Mouse (Mus musculus) activated CD4-positive, CD25-positive, alpha-beta regulatory T cell, adult 9 weeks (primary cell): ENCODE measurements around the gene Rcor2. TPM values are rescaled to one million over a fixed set of nuclear protein-coding genes. Genes with fewer than 3 reads are reported as not detected.

Source experiments
- polyA plus RNA-seq: library from polyadenylated mRNA; unstranded; fragments of 100-300 nt; shearing (Covaris generic); gene quantifications from one replicate; pipeline ENCODE4 v1.2.1, GENCODE M21; 2017

Rcor2 gene
- not detected for polyA plus RNA-seq

GRCm38 (mm10) chr19:7267091-7267741 lies at the start of gene Rcor2:
Rcor2 (plus strand) TSS chr19:7267325.

GRCm38 (mm10) chr19:7240782-7241690 lies 26.1 kb upstream of the Rcor2 start, which contains the start of gene Naa40:
Naa40 (minus strand) TSS chr19:7241183.

Other genes starting within 250 kb of the Rcor2 start
- gene Fermt3, start 247.9 kb upstream of the Rcor2 start, polyA plus RNA-seq: 435 TPM
- gene Stip1, start 227.4 kb upstream of the Rcor2 start, polyA plus RNA-seq: 257 TPM
- gene Macrod1, start 210.5 kb upstream of the Rcor2 start, polyA plus RNA-seq: 1.7 TPM
- gene Flrt1, start 161.6 kb upstream of the Rcor2 start, polyA plus RNA-seq: 0.09 TPM
- 62.7 TPM for gene Otub1, start 61.0 kb upstream of the Rcor2 start, polyA plus RNA-seq
- 556 TPM for gene Cox8a, start 49.7 kb upstream of the Rcor2 start, polyA plus RNA-seq
- gene Naa40, start 26.1 kb upstream of the Rcor2 start, polyA plus RNA-seq: 47.0 TPM
- 83.4 TPM for gene Mark2, start 74.5 kb downstream of the Rcor2 start, polyA plus RNA-seq
- gene Spindoc, start 115.7 kb downstream of the Rcor2 start, polyA plus RNA-seq: 6.5 TPM
- gene 2700081O15Rik, start 150.3 kb downstream of the Rcor2 start, polyA plus RNA-seq: 0.09 TPM
- 121 TPM for gene Rtn3, start 216.0 kb downstream of the Rcor2 start, polyA plus RNA-seq
- gene Atl3, start 226.7 kb downstream of the Rcor2 start, polyA plus RNA-seq: 19.6 TPM